Mouse (Mus musculus) midbrain, embryonic 13.5 days (tissue): ENCODE measurements around the gene Arrdc4. TPM values are rescaled to one million over a fixed set of nuclear protein-coding genes. Genes with fewer than 3 reads are reported as not detected.
A peak's percentile ranks its signal among the peaks of the same experiment; 100 is the strongest.

Source experiments
- ATAC-seq: fragments of 200-750 bp; cut with Nextera tagmentation; 2 replicates; pipeline ENCODE4 v1.8.0; 2017; ENCODE audit warnings: mild to moderate bottlenecking, moderate TSS enrichment, moderate library complexity
- H3K27ac ChIP-seq: fragments of 300-500 bp; sonication (generic); 2 replicates; pipeline ENCODE4 v1.5.1; 2015; ENCODE audit warnings: inconsistent platforms, mild to moderate bottlenecking, moderate library complexity
- H3K27me3 ChIP-seq: fragments of 300-500 bp; sonication (generic); 2 replicates; pipeline ENCODE4 v1.6.1; 2015; ENCODE audit warnings: mild to moderate bottlenecking, inconsistent platforms
- H3K36me3 ChIP-seq: fragments of 300-500 bp; sonication (generic); 2 replicates; pipeline ENCODE4 v1.6.1; 2015; ENCODE audit warnings: mild to moderate bottlenecking, inconsistent platforms
- H3K4me1 ChIP-seq: fragments of 300-500 bp; sonication (generic); replicated peaks from 2 replicates; pipeline ENCODE4 v1.6.1; 2015; ENCODE audit warnings: inconsistent platforms
- H3K4me2 ChIP-seq: fragments of 300-500 bp; sonication (generic); replicated peaks from 2 replicates; pipeline ENCODE4 v1.6.1; 2015; ENCODE audit warnings: moderate library complexity, mild to moderate bottlenecking, inconsistent platforms
- H3K4me3 ChIP-seq: fragments of 300-500 bp; sonication (generic); replicated peaks from 2 replicates; pipeline ENCODE4 v1.5.1; 2015; ENCODE audit warnings: mild to moderate bottlenecking, inconsistent platforms
- H3K9ac ChIP-seq: fragments of 300-500 bp; sonication (generic); replicated peaks from 2 replicates; pipeline ENCODE4 v1.6.1; 2015; ENCODE audit warnings: mild to moderate bottlenecking, inconsistent platforms
- H3K9me3 ChIP-seq: fragments of 300-500 bp; sonication (generic); 2 replicates; pipeline ENCODE4 v1.6.1; 2016; ENCODE audit warnings: mild to moderate bottlenecking, inconsistent platforms
- WGBS: fragments of 180-500 bp; shearing (Covaris S2); methylation state at CpG from one replicate; pipeline ENCODE4 v1.1.7; 2015; 5-methylcytosine and 5-hydroxymethylcytosine counted together
- polyA plus RNA-seq: library from polyadenylated mRNA; unstranded; fragments of >200 nt; fragmentation: Nextera tagmentation; extraction: Ambion mirVana; gene quantifications from 2 replicates; pipeline ENCODE4 v1.2.1, GENCODE M21; 2015

Arrdc4 gene
- polyA plus RNA-seq, 1 experiment from 2014 or later = 22.2 TPM

GRCm38 (mm10) chr7:68708563-68709318 is 40.3 kb downstream of the Arrdc4 start:
- Histone ChIP-seq H3K27ac (no peak overlapping the region), H3K4me1 (no peaks in the 10 kb centered on the region), H3K4me3 (no peak overlapping the region), H3K36me3 (no peaks in the 10 kb centered on the region), H3K9me3 (no peaks in the 10 kb centered on the region), H3K27me3 (no peaks in the 10 kb centered on the region), H3K4me2 (no peak overlapping the region), H3K9ac (no peak overlapping the region)
- ATAC-seq = no peak
- WGBS = 76% methylated on average over 3 of the region's 3 CpGs

- ATAC-seq = no peak
- Histone ChIP-seq H3K4me1 (no peaks in the 10 kb centered on the region), H3K9me3 (no peaks in the 10 kb centered on the region), H3K4me2 (no peak overlapping the region), H3K4me3 (no peak overlapping the region), H3K27ac (no peak overlapping the region), H3K27me3 (no peaks in the 10 kb centered on the region), H3K36me3 (no peaks in the 10 kb centered on the region), H3K9ac (no peak overlapping the region)
- 90% methylated on average over 7 of the region's 7 CpGs for WGBS
Measured at GRCm38 (mm10) chr7:68705162-68705561, 43.9 kb downstream of the Arrdc4 start.

GRCm38 (mm10) chr7:68697313-68697712 is 51.7 kb downstream of the Arrdc4 start:
- no peaks in the 10 kb centered on the region for H3K4me1 ChIP-seq
- WGBS = 93% methylated on average over 3 of the region's 3 CpGs
- H3K9ac ChIP-seq = no peak overlapping the region
- H3K36me3 ChIP-seq = no peaks in the 10 kb centered on the region
- no peak overlapping the region for H3K27ac ChIP-seq
- no peaks in the 10 kb centered on the region for H3K27me3 ChIP-seq
- ATAC-seq = no peak
- H3K9me3 ChIP-seq = no peaks in the 10 kb centered on the region
- no peak overlapping the region for H3K4me3 ChIP-seq
- H3K4me2 ChIP-seq = no peak overlapping the region

- Histone ChIP-seq H3K9ac (no peak overlapping the region), H3K27me3 (no peaks in the 10 kb centered on the region), H3K4me3 (no peak overlapping the region), H3K4me1 (no peaks in the 10 kb centered on the region), H3K9me3 (no peaks in the 10 kb centered on the region), H3K4me2 (no peak overlapping the region), H3K36me3 (no peaks in the 10 kb centered on the region), H3K27ac (no peak overlapping the region)
- no peak for ATAC-seq
- 84% methylated on average over 6 of the region's 6 CpGs for WGBS
Measured at GRCm38 (mm10) chr7:68696908-68697307, 52.1 kb downstream of the Arrdc4 start.

- Histone ChIP-seq H3K4me1 (no peaks in the 10 kb centered on the region), H3K4me2 (no peak overlapping the region), H3K27me3 (no peaks in the 10 kb centered on the region), H3K27ac (no peak overlapping the region), H3K9me3 (no peaks in the 10 kb centered on the region), H3K9ac (no peak overlapping the region), H3K4me3 (no peak overlapping the region), H3K36me3 (no peaks in the 10 kb centered on the region)
- 92% methylated on average over 5 of the region's 5 CpGs for whole genome bisulfite sequencing
- no peak for ATAC-seq
Measured at GRCm38 (mm10) chr7:68696446-68696845, 52.6 kb downstream of the Arrdc4 start.

- Histone ChIP-seq H3K4me2 (no peak overlapping the region), H3K9me3 (peaks cover 5% of the 10 kb centered on the region; the same call in 1 of the 2 replicates), H3K27me3 (no peaks in the 10 kb centered on the region), H3K4me3 (no peak overlapping the region), H3K27ac (no peak overlapping the region), H3K9ac (no peak overlapping the region), H3K36me3 (no peaks in the 10 kb centered on the region), H3K4me1 (no peaks in the 10 kb centered on the region)
- ATAC-seq = no peak
- 69% methylated on average over 4 of the region's 4 CpGs for WGBS
Measured at GRCm38 (mm10) chr7:68692731-68693130, 56.3 kb downstream of the Arrdc4 start.

GRCm38 (mm10) chr7:68691454-68691853 is 57.6 kb downstream of the Arrdc4 start:
- H3K9me3 ChIP-seq = peaks cover 5% of the 10 kb centered on the region; the same call in 1 of the 2 replicates
- peaks cover 8% of the 10 kb centered on the region for H3K4me1 ChIP-seq
- no peak overlapping the region for H3K4me3 ChIP-seq
- no peak overlapping the region for H3K27ac ChIP-seq
- no peak overlapping the region for H3K4me2 ChIP-seq
- H3K36me3 ChIP-seq = no peaks in the 10 kb centered on the region
- no peaks in the 10 kb centered on the region for H3K27me3 ChIP-seq
- ATAC-seq = no peak
- no peak overlapping the region for H3K9ac ChIP-seq
- 84% methylated on average over 1 of the region's 1 CpGs for WGBS

- Histone ChIP-seq H3K9ac (no peak overlapping the region), H3K9me3 (peaks cover 5% of the 10 kb centered on the region; the same call in 1 of the 2 replicates), H3K27me3 (no peaks in the 10 kb centered on the region), H3K4me2 (no peak overlapping the region), H3K4me1 (peaks cover 18% of the 10 kb centered on the region), H3K36me3 (no peaks in the 10 kb centered on the region), H3K4me3 (no peak overlapping the region), H3K27ac (no peak overlapping the region)
- peak; percentile 37; the same call in 1 of the 2 replicates for ATAC-seq
- 51% methylated on average over 4 of the region's 4 CpGs for whole genome bisulfite sequencing
Measured at GRCm38 (mm10) chr7:68687140-68687611, 61.9 kb downstream of the Arrdc4 start.
